Mouse (Mus musculus): ENCODE measurements around the gene Taf13. TPM values are rescaled to one million over a fixed set of nuclear protein-coding genes. Genes with fewer than 3 reads are reported as not detected.
"Not testable (repeated sequence)": the region's sequence is repeated elsewhere in the genome, so short reads cannot be mapped to it uniquely, and the experiment has no call there.

Taf13 gene
- polyA plus RNA-seq, 1 experiment from 2014 or later: 38.5 TPM

GRCm38 (mm10) chr3:108562133-108562730 is 9.3 kb upstream of the Taf13 start, which contains the start of gene Tmem167b:
Tmem167b (minus strand) TSS chr3:108562466.
- peak; percentile 98 for ATAC-seq (ENCODE audit: insufficient read depth)
- no peak for TF ChIP-seq CTCF (IDR thresholded peaks at IDR 0.05; ENCODE audit: low read depth)
- H3K9ac ChIP-seq: peak within 1 kb of the TSS; percentile 79

GRCm38 (mm10) chr3:108562777-108563271 is 8.7 kb upstream of the Taf13 start:
- H3K9ac ChIP-seq: peak overlapping the region; percentile 48
- peak overlapping the region; percentile 82 for H3K4me3 ChIP-seq (ENCODE audit: low read depth, low read length)
- ATAC-seq (ENCODE audit: insufficient read depth): peak; percentile 66
- H3K27me3 ChIP-seq (ENCODE audit: insufficient read depth, low read length): no peaks in the 10 kb centered on the region
- peaks cover 5% of the 10 kb centered on the region; the same call in 1 of the 2 replicates for H3K4me1 ChIP-seq (ENCODE audit: insufficient read depth)
- 8% methylated on average over 15 of the region's 15 CpGs for WGBS
- H3K4me2 ChIP-seq: peak overlapping the region; percentile 95
- peaks cover 24% of the 10 kb centered on the region for H3K36me3 ChIP-seq (ENCODE audit: insufficient read depth)
- peak; percentile 73 for DNase-seq
- peak overlapping the region; percentile 94 for H3K27ac ChIP-seq (ENCODE audit: low read depth)
- TF ChIP-seq CTCF (IDR thresholded peaks at IDR 0.05; ENCODE audit: low read depth): peak; percentile 49
- H3K9me3 ChIP-seq (ENCODE audit: low read depth, low read length): no peaks in the 10 kb centered on the region

More at GRCm38 (mm10) chr3:108562133-108562730, 9.3 kb upstream of the Taf13 start, which contains the start of gene Tmem167b:
- Histone ChIP-seq H3K27ac (ENCODE audit: low read depth) (peak within 1 kb of the TSS; percentile 94), H3K36me3 (ENCODE audit: insufficient read depth) (peaks cover 28% of the 10 kb centered on the region), H3K9me3 (ENCODE audit: low read depth, low read length) (no peaks in the 10 kb centered on the region), H3K4me2 (peak within 1 kb of the TSS; percentile 95), H3K4me3 (ENCODE audit: low read depth, low read length) (peak within 1 kb of the TSS; percentile 82), H3K4me1 (ENCODE audit: insufficient read depth) (peaks cover 5% of the 10 kb centered on the region; the same call in 1 of the 2 replicates), H3K27me3 (ENCODE audit: insufficient read depth, low read length) (no peaks in the 10 kb centered on the region)
- under 1% methylated on average over 45 of the region's 45 CpGs for WGBS
- DNase-seq: peak; percentile 100

- Histone ChIP-seq H3K4me1 (ENCODE audit: insufficient read depth) (peaks cover 5% of the 10 kb centered on the region; the same call in 1 of the 2 replicates), H3K9ac (peak overlapping the region; percentile 48), H3K27ac (ENCODE audit: low read depth) (peak overlapping the region; percentile 94), H3K27me3 (ENCODE audit: insufficient read depth, low read length) (no peaks in the 10 kb centered on the region), H3K4me2 (peak overlapping the region; percentile 95), H3K4me3 (ENCODE audit: low read depth, low read length) (peak overlapping the region; percentile 82), H3K9me3 (ENCODE audit: low read depth, low read length) (no peaks in the 10 kb centered on the region), H3K36me3 (ENCODE audit: insufficient read depth) (peaks cover 19% of the 10 kb centered on the region; the same call in 1 of the 2 replicates)
- DNase-seq (peak; percentile 96), ATAC-seq (ENCODE audit: insufficient read depth) (peak; percentile 21)
- 4% methylated on average over 4 of the region's 4 CpGs for WGBS
- TF ChIP-seq CTCF (IDR thresholded peaks at IDR 0.05; ENCODE audit: low read depth): peak; percentile 83
Observed at GRCm38 (mm10) chr3:108563309-108563708, 8.2 kb upstream of the Taf13 start.

- Histone ChIP-seq H3K36me3 (ENCODE audit: insufficient read depth) (no peaks in the 10 kb centered on the region), H3K4me3 (ENCODE audit: low read depth, low read length) (no peak overlapping the region), H3K9me3 (ENCODE audit: low read depth, low read length) (no peaks in the 10 kb centered on the region), H3K9ac (no peak overlapping the region), H3K27ac (ENCODE audit: low read depth) (no peak overlapping the region), H3K4me1 (ENCODE audit: insufficient read depth) (no peaks in the 10 kb centered on the region), H3K27me3 (ENCODE audit: insufficient read depth, low read length) (no peaks in the 10 kb centered on the region), H3K4me2 (no peak overlapping the region)
- no peak for ATAC-seq (ENCODE audit: insufficient read depth)
- no peak for DNase-seq
- TF ChIP-seq CTCF (IDR thresholded peaks at IDR 0.05; ENCODE audit: low read depth): no peak
- WGBS: 54% methylated on average over 15 of the region's 15 CpGs
Observed at GRCm38 (mm10) chr3:108567990-108568877, 3.3 kb upstream of the Taf13 start.

- H3K4me2 ChIP-seq; H3K9ac ChIP-seq; H3K4me1 ChIP-seq (ENCODE audit: insufficient read depth); H3K4me3 ChIP-seq (ENCODE audit: low read depth, low read length); ATAC-seq (ENCODE audit: insufficient read depth); H3K9me3 ChIP-seq (ENCODE audit: low read depth, low read length); H3K27ac ChIP-seq (ENCODE audit: low read depth); DNase-seq; H3K36me3 ChIP-seq (ENCODE audit: insufficient read depth); H3K27me3 ChIP-seq (ENCODE audit: insufficient read depth, low read length): not testable (repeated sequence)
- 42% methylated on average over 2 of the region's 3 CpGs for WGBS
Observed at GRCm38 (mm10) chr3:108569636-108570035, 1.9 kb upstream of the Taf13 start.

GRCm38 (mm10) chr3:108570813-108571212 is 685 bp upstream of the Taf13 start:
- no peaks in the 10 kb centered on the region for H3K36me3 ChIP-seq (ENCODE audit: insufficient read depth)
- DNase-seq (no peak), ATAC-seq (ENCODE audit: insufficient read depth) (no peak; the same call in 1 of the 2 replicates)
- no peaks in the 10 kb centered on the region for H3K27me3 ChIP-seq (ENCODE audit: insufficient read depth, low read length)
- peak overlapping the region; percentile 58; the same call in 1 of the 2 replicates for H3K4me3 ChIP-seq (ENCODE audit: low read depth, low read length)
- H3K9ac ChIP-seq: no peak overlapping the region
- WGBS: 86% methylated on average over 14 of the region's 14 CpGs
- no peaks in the 10 kb centered on the region for H3K9me3 ChIP-seq (ENCODE audit: low read depth, low read length)
- TF ChIP-seq CTCF (IDR thresholded peaks at IDR 0.05; ENCODE audit: low read depth): no peak
- H3K4me2 ChIP-seq: peak overlapping the region; percentile 60
- 0 out of 2 replicates have a peak, but pooled peaks cover 3% of the 10 kb centered on the region for H3K4me1 ChIP-seq (ENCODE audit: insufficient read depth)
- H3K27ac ChIP-seq (ENCODE audit: low read depth): no peak overlapping the region
